Mouse (Mus musculus) forebrain, embryonic 16.5 days (tissue): ENCODE data around the gene Grk3. TPM values are rescaled to one million over a fixed set of nuclear protein-coding genes. Genes with fewer than 3 reads are reported as not detected.
A peak's percentile ranks its signal among the peaks of the same experiment; 100 is the strongest.

Source experiments
- ATAC-seq: fragments of 200-750 bp; cut with Nextera tagmentation; 2 replicates; pipeline ENCODE4 v1.8.0; 2017; ENCODE audit warnings: mild to moderate bottlenecking, moderate library complexity
- H3K27ac ChIP-seq: fragments of 300-500 bp; sonication (generic); 2 replicates; pipeline ENCODE4 v1.5.1; 2014; ENCODE audit warnings: low read length, control low read depth
- H3K27me3 ChIP-seq: fragments of 300-500 bp; sonication (generic); replicated peaks from 2 replicates; pipeline ENCODE4 v1.6.1; 2014; ENCODE audit warnings: low read length; ENCODE audit not compliant: control insufficient read depth, insufficient read depth
- H3K36me3 ChIP-seq: fragments of 300-500 bp; sonication (generic); 2 replicates; pipeline ENCODE4 v1.6.1; 2014; ENCODE audit not compliant: control insufficient read depth, insufficient read depth
- H3K4me1 ChIP-seq: fragments of 300-500 bp; sonication (generic); replicated peaks from 2 replicates; pipeline ENCODE4 v1.6.1; 2014; ENCODE audit warnings: low read length; ENCODE audit not compliant: control insufficient read depth, insufficient read depth
- H3K4me2 ChIP-seq: fragments of 300-500 bp; sonication (generic); 2 replicates; pipeline ENCODE4 v1.6.1; 2014; ENCODE audit warnings: mild to moderate bottlenecking, low read length, control low read depth
- H3K4me3 ChIP-seq: fragments of 300-500 bp; sonication (generic); replicated peaks from 2 replicates; pipeline ENCODE4 v1.5.1; 2014; ENCODE audit warnings: mild to moderate bottlenecking, low read length, control low read depth
- H3K9ac ChIP-seq: fragments of 300-500 bp; sonication (generic); replicated peaks from 2 replicates; pipeline ENCODE4 v1.6.1; 2014; ENCODE audit warnings: low read depth, low read length, control low read depth
- H3K9me3 ChIP-seq: fragments of 300-500 bp; sonication (generic); 2 replicates; pipeline ENCODE4 v1.6.1; 2016; ENCODE audit warnings: low read length; ENCODE audit not compliant: control insufficient read depth
- WGBS: fragments of 180-500 bp; shearing (Covaris S2); extraction: QIAGEN DNeasy Blood & Tissue Kit; methylation state at CpG from one replicate; pipeline ENCODE4 v1.1.7; 2014; 5-methylcytosine and 5-hydroxymethylcytosine counted together
- polyA plus RNA-seq: library from polyadenylated mRNA; unstranded; fragments of >200 nt; fragmentation: Nextera tagmentation; extraction: Ambion mirVana; gene quantifications from 2 replicates; pipeline ENCODE4 v1.2.1, GENCODE M21; 2015

Gene Grk3
- polyA plus RNA-seq, 1 experiment from 2014 or later, result 25.1 TPM

DNA sequence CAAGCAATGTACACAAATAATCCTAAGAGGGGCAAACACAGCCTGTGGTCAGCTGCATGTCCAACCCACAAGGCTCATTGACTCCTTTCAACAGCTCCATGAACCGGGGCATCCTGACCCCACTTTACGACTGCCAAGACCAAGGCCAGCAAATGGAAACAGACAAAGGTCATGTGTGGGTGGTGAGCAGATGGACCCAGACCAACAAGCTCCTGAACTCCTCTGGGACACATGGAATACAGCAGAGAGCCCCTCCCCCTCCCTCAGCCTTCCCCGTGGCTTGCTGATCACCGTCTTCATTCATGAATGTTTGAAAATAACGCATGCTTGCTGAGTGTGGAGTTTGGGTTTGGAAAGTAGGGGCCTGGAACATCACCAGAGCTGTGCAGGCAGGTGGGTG lies 57.3 kb downstream of the Grk3 start:
- 75% methylated on average over 5 of the region's 5 CpGs for WGBS
- Histone ChIP-seq H3K9ac (no peak overlapping the region), H3K4me1 (no peaks in the 10 kb centered on the region), H3K27ac (no peak overlapping the region), H3K4me3 (no peak overlapping the region), H3K27me3 (no peaks in the 10 kb centered on the region), H3K36me3 (no peaks in the 10 kb centered on the region), H3K4me2 (no peak overlapping the region), H3K9me3 (no peaks in the 10 kb centered on the region)
- ATAC-seq, result no peak

DNA sequence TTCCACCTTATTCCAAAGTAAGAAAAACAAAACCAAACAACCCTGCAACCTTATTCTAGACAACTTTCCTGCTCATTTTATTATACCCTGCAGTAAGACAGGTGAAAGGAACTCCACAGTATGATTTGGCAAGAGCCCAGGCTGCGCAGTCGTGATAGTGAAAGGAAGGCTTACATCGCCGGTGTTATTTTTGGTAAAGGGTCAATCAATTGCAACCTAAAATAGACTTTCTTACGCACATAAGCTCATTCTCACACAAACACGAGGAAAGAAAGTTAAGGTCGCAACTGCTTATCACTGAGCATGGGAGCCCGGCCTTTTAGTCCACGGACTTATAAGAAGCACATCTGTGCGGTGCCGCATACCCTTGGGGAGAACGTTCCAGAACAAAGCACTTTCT lies 58.8 kb downstream of the Grk3 start:
- H3K27me3 ChIP-seq, result no peaks in the 10 kb centered on the region
- no peak overlapping the region for H3K4me2 ChIP-seq
- no peak for ATAC-seq
- H3K4me1 ChIP-seq, result no peaks in the 10 kb centered on the region
- H3K9ac ChIP-seq, result no peak overlapping the region
- H3K4me3 ChIP-seq, result no peak overlapping the region
- WGBS, result 78% methylated on average over 12 of the region's 12 CpGs
- no peaks in the 10 kb centered on the region for H3K36me3 ChIP-seq
- H3K27ac ChIP-seq, result no peak overlapping the region
- H3K9me3 ChIP-seq, result no peaks in the 10 kb centered on the region

DNA sequence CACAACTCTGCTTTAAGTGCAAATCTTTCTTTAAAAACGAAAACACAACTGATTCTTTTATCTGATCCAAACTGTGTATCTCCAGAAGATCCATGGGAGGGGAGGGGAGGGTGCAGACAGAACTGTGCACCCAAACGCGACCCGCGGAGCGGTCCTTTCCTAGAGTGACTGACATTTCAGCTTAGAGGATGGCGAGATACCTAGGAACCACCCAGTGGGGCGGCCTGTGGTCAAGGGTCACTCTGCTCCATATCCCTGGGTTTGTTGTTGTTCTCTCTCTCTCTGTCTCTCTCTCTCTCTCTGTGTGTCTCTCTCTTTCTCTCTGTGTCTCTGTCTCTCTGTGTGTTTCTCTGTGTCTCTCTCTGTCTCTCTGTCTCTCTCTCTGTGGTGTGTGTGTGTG lies 59.2 kb downstream of the Grk3 start:
- Histone ChIP-seq H3K4me2 (no peak overlapping the region), H3K4me1 (no peaks in the 10 kb centered on the region), H3K4me3 (no peak overlapping the region), H3K9me3 (no peaks in the 10 kb centered on the region), H3K27ac (no peak overlapping the region), H3K27me3 (no peaks in the 10 kb centered on the region), H3K9ac (no peak overlapping the region), H3K36me3 (no peaks in the 10 kb centered on the region)
- no peak for ATAC-seq
- 89% methylated on average over 8 of the region's 8 CpGs for WGBS

DNA sequence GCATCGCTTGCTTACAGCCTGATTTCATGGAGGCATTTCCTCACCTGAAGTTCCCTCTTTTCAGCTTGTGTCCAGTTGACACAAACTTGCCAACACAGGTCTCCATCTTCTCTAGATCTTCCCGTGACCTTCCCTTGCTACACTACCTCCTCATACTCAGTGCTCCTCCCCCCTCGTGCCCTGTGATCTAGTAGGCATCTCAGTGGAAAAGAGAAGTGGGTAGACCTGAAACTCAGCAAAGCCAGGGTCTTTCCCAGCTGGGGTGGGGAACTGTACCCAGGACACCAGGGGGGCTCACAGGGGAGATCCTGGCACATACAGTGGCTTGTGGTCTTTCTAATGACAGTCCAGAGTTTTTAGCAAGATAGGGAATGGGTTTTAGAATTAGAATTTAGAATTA lies 64.7 kb downstream of the Grk3 start:
- WGBS, result 92% methylated on average over 3 of the region's 3 CpGs
- no peak overlapping the region for H3K27ac ChIP-seq
- no peaks in the 10 kb centered on the region for H3K27me3 ChIP-seq
- no peak for ATAC-seq
- no peaks in the 10 kb centered on the region for H3K9me3 ChIP-seq
- no peak overlapping the region for H3K9ac ChIP-seq
- no peak overlapping the region for H3K4me2 ChIP-seq
- no peaks in the 10 kb centered on the region for H3K4me1 ChIP-seq
- H3K4me3 ChIP-seq, result no peak overlapping the region
- no peaks in the 10 kb centered on the region for H3K36me3 ChIP-seq

DNA sequence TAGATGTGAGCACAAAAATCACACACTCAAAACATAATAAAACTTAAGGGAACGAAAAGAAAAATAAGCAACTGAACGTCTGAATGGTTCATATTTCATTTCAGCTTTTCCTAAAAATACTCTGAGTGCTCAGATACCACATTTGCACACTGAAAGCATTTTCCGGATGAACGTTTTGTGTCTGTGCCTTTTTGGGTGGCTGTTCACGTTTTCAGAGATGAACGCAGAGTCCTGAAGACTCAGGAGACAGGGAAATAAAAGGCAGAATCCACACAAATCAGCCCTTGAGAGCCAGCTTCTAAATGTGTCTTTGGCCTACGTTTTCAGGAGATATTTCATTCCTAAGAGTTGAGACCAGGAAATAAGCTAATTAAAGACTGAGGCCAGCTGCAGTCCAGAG lies 69.7 kb downstream of the Grk3 start:
- Histone ChIP-seq H3K9me3 (no peaks in the 10 kb centered on the region), H3K36me3 (no peaks in the 10 kb centered on the region), H3K4me2 (no peak overlapping the region), H3K4me1 (peaks cover 10% of the 10 kb centered on the region), H3K27ac (no peak overlapping the region), H3K9ac (no peak overlapping the region), H3K27me3 (no peaks in the 10 kb centered on the region), H3K4me3 (no peak overlapping the region)
- WGBS, result 85% methylated on average over 7 of the region's 7 CpGs
- no peak for ATAC-seq

DNA sequence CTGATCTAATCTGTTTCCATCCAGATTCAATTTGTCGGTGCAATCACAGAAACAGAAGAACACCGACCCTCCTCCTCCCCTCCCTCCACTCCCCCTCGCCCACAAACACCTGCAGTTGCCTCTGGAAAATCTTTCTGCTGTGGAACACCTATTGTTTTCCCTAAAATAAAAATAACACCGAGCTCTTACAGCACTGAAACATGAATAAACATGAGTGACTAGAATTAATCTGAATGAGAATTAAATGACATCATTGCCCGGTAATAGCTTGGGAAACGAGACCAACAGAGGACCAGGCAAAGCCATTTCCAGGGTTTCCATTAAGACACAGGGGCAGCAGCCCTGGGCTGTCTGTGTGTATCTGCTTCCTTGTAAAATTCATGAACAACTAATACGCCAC lies 73.3 kb downstream of the Grk3 start:
- peak; percentile 72 for ATAC-seq
- Histone ChIP-seq H3K9me3 (no peaks in the 10 kb centered on the region), H3K9ac (no peak overlapping the region), H3K4me1 (peaks cover 10% of the 10 kb centered on the region), H3K4me3 (no peak overlapping the region), H3K36me3 (no peaks in the 10 kb centered on the region), H3K4me2 (no peak overlapping the region), H3K27ac (peak overlapping the region; percentile 1; the same call in 1 of the 2 replicates), H3K27me3 (no peaks in the 10 kb centered on the region)
- WGBS, result 17% methylated on average over 7 of the region's 7 CpGs

DNA sequence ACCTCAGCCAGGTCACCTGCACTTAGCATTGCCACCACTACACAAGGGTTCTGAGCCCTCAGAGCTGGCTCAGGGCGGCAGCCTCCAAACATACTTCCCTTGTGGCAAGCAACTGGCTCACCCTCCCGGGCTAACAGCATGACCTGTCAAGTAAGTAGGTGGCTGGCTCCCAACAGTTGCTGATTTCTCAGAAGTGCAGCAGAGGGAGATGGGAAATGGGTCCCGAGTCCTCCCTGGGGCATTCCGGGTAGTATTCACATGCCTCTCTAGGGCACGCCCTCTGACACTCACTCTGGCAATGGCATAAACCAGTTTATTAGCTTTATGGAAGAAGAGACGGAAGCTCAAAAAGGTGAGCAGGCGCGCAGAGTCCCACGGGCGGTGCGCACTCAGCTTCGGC lies 74.6 kb downstream of the Grk3 start:
- 94% methylated on average over 12 of the region's 12 CpGs for WGBS
- H3K9ac ChIP-seq, result no peak overlapping the region
- H3K4me2 ChIP-seq, result no peak overlapping the region
- H3K9me3 ChIP-seq, result no peaks in the 10 kb centered on the region
- H3K36me3 ChIP-seq, result no peaks in the 10 kb centered on the region
- no peaks in the 10 kb centered on the region for H3K27me3 ChIP-seq
- H3K27ac ChIP-seq, result no peak overlapping the region
- peaks cover 10% of the 10 kb centered on the region for H3K4me1 ChIP-seq
- ATAC-seq, result no peak
- no peak overlapping the region for H3K4me3 ChIP-seq

DNA sequence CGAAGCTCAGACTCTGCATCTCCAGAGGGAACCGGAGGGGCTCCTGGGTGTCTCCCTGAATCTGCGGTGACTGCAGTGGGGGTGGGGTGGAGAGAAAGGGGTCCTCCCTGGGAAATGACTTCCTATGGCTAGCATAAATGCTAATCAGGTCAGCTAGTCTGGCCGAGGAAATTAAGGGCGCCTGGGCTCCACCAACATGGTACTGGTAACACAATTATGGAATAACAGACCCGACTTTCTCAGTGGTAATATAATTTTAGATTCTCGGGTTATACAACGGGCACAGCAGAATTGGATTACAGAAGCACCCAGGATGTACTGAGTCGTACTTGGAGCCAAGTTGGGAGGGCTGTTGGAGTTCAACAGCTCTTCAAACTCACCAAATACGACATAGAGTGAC lies 79.0 kb downstream of the Grk3 start:
- H3K27ac ChIP-seq, result no peak overlapping the region
- no peak overlapping the region for H3K4me3 ChIP-seq
- no peaks in the 10 kb centered on the region for H3K36me3 ChIP-seq
- peaks cover 2% of the 10 kb centered on the region for H3K4me1 ChIP-seq
- WGBS, result 83% methylated on average over 10 of the region's 10 CpGs
- H3K27me3 ChIP-seq, result no peaks in the 10 kb centered on the region
- no peak overlapping the region for H3K4me2 ChIP-seq
- H3K9ac ChIP-seq, result no peak overlapping the region
- ATAC-seq, result no peak
- no peaks in the 10 kb centered on the region for H3K9me3 ChIP-seq

DNA sequence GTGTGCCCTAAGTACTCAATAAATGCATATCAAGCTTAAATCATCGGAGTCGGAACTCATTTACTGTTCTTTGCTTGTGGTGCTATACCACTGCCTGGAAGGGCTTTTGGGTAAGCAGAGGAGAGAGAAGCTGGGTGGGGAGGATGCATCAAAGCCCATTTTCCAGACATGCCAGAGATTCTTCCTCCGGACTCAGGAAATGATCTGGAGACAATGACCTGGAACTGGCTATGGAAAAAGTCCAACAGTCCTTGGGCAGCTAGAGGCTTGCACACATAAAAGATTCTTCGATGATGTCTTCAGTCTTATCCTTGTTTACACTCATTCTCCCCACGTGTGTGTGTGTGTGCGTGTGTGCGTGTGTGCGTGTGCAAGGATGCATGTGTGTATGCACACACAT lies 80.2 kb downstream of the Grk3 start:
- Histone ChIP-seq H3K4me3 (no peak overlapping the region), H3K27me3 (no peaks in the 10 kb centered on the region), H3K4me2 (no peak overlapping the region), H3K9me3 (no peaks in the 10 kb centered on the region), H3K9ac (no peak overlapping the region), H3K27ac (no peak overlapping the region), H3K4me1 (peaks cover 2% of the 10 kb centered on the region; the same call in 1 of the 2 replicates), H3K36me3 (no peaks in the 10 kb centered on the region)
- WGBS, result 89% methylated on average over 8 of the region's 8 CpGs
- ATAC-seq, result no peak

DNA sequence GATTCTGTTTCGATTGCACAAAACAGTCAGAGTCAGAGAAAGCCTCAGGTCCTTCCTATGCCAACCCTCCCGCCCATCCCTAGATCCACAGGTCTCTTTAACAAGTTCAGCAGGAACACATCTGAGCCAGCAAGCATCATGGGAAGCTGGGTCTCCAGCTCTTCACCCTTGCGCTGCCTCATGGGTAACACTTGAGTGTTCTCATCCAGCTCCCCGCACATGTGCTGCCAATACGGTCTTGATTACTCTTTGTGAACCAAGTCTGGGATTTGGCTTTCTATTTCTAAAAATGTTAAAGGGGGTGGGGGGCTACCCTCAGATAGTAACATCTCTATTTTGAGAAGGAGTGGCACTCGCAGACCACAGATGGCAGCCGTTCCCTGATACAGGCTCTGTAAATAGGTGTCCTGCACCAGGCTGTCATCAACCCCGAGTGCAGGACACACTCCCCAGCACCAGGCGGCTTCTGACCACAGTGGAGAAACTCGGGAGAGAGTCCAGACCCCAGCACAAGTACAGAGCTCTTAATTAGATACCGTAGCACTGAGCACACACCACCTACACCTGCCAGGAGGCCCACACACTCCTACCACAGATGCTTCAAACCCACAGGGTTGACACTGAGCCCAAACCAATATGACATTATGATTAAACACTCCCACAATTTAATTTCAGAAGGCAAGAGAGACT lies 82.6 kb downstream of the Grk3 start:
- Histone ChIP-seq H3K9ac (no peak overlapping the region), H3K4me2 (no peak overlapping the region), H3K4me3 (no peak overlapping the region), H3K36me3 (no peaks in the 10 kb centered on the region), H3K9me3 (no peaks in the 10 kb centered on the region), H3K27ac (peak overlapping the region; percentile 58), H3K27me3 (no peaks in the 10 kb centered on the region), H3K4me1 (peaks cover 2% of the 10 kb centered on the region; the same call in 1 of the 2 replicates)
- WGBS, result 76% methylated on average over 11 of the region's 11 CpGs
- peak; percentile 28; the same call in 1 of the 2 replicates for ATAC-seq
